Mouse (Mus musculus) kidney, embryonic 16.5 days (tissue): ENCODE data around the gene Rcor2. TPM values are rescaled to one million over a fixed set of nuclear protein-coding genes. Genes with fewer than 3 reads are reported as not detected.

Source experiments
- ATAC-seq: fragments of 200-750 bp; cut with Nextera tagmentation; 2 replicates; pipeline ENCODE4 v1.8.0; 2017; ENCODE audit warnings: moderate TSS enrichment; ENCODE audit not compliant: low FRiP score, low TSS enrichment
- H3K27ac ChIP-seq: fragments of 300-500 bp; sonication (generic); 2 replicates; pipeline ENCODE4 v1.5.1; 2014; ENCODE audit warnings: low read length
- H3K27me3 ChIP-seq: fragments of 300-500 bp; sonication (generic); 2 replicates; pipeline ENCODE4 v1.6.1; 2014; ENCODE audit warnings: low read length, control low read depth, mixed read lengths; ENCODE audit not compliant: insufficient read depth
- H3K36me3 ChIP-seq: fragments of 300-500 bp; sonication (generic); 2 replicates; pipeline ENCODE4 v1.6.1; 2014; ENCODE audit warnings: low read length, control low read depth, mixed read lengths; ENCODE audit not compliant: insufficient read depth
- H3K4me1 ChIP-seq: fragments of 300-500 bp; sonication (generic); 2 replicates; pipeline ENCODE4 v1.6.1; 2014; ENCODE audit warnings: low read length, control low read depth, mixed read lengths; ENCODE audit not compliant: insufficient read depth
- H3K4me2 ChIP-seq: fragments of 300-500 bp; sonication (generic); replicated peaks from 2 replicates; pipeline ENCODE4 v1.6.1; 2014; ENCODE audit warnings: low read depth, low read length
- H3K4me3 ChIP-seq: fragments of 300-500 bp; sonication (generic); 2 replicates; pipeline ENCODE4 v1.5.1; 2014; ENCODE audit warnings: mild to moderate bottlenecking, low read length
- H3K9ac ChIP-seq: fragments of 300-500 bp; sonication (generic); replicated peaks from 2 replicates; pipeline ENCODE4 v1.6.1; 2014; ENCODE audit warnings: low read length
- H3K9me3 ChIP-seq: fragments of 300-500 bp; sonication (generic); 2 replicates; pipeline ENCODE4 v1.6.1; 2016; ENCODE audit warnings: low read length, control low read depth
- WGBS: fragments of 180-500 bp; shearing (Covaris S2); extraction: QIAGEN DNeasy Blood & Tissue Kit; methylation state at CpG from one replicate; pipeline ENCODE4 v1.1.7; 2014; 5-methylcytosine and 5-hydroxymethylcytosine counted together
- polyA plus RNA-seq: library from polyadenylated mRNA; unstranded; fragments of >200 nt; fragmentation: Nextera tagmentation; extraction: Ambion mirVana; gene quantifications from 2 replicates; pipeline ENCODE4 v1.2.1, GENCODE M21; 2015

Rcor2 gene
- 8.7 and 10.8 TPM in 2 replicates for polyA plus RNA-seq

DNA sequence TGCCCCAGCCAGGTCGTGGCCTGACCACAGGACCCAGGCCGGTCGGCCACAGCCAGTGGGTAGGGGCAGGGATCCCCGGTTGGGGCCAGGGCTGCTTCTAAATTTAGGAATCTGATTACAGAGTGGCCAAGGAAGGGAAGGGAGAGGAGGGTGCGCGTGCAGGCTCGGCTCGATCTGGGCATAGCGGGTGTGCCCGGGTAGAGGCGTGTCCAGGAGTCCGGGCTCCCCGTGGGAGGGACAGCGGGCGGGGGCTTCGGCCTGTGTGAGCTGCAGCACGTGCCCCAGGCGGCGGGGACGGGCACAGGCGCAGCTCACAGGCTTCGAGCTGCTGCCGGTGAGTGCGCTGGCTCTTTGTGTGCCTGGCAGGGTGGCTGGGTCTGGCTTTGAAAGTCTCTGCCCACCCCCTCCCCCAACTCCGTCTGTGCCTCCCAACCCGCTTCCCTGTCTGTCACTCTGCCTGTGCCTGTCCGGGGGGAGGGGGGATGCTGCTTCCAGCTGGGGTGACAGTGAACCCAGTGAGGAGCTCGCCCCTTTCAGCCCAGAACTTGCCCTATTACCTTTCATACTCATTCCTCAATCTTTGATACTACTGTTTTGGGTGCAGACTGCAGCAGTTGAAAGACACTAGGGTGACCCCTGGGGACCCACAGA, at the start of gene Rcor2:
Rcor2 (plus strand) TSS at position 235 of the 651 bp plus-strand sequence.
- no peaks in the 10 kb centered on the region for H3K27me3 ChIP-seq

DNA sequence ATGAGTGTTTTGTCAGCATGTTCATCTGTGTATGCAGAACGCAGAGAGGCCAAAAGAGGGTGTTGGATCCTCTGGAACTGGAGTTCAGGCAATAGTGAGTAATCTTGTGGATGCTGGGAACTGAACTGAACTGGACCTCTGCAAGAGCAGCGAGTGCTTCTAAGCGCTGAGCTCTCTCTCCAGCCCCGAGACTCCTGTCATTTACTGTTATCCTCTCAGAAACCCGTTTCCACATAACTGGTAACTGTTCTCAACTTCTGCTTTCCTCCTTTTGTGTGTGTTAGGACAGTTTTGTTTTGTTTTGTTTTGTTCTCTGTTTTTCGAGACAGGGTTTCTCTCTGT, 49.2 kb upstream of the Rcor2 start:
- Histone ChIP-seq H3K36me3 (peaks cover 28% of the 10 kb centered on the region), H3K9me3 (no peaks in the 10 kb centered on the region), H3K4me1 (peaks cover 34% of the 10 kb centered on the region), H3K27ac (no peak overlapping the region), H3K27me3 (no peaks in the 10 kb centered on the region), H3K9ac (peak overlapping the region; percentile 9; the same call in 1 of the 2 replicates), H3K4me2 (peak overlapping the region; percentile 58), H3K4me3 (peak overlapping the region; percentile 95)
- WGBS: 9% methylated on average over 6 of the region's 6 CpGs
- ATAC-seq: peak; percentile 14; the same call in 1 of the 2 replicates

More for the DNA sequence above, at the start of gene Rcor2:
- peak within 1 kb of the TSS; percentile 73 for H3K4me3 ChIP-seq
- no peaks in the 10 kb centered on the region for H3K9me3 ChIP-seq
- H3K27ac ChIP-seq: peak within 1 kb of the TSS; percentile 86
- H3K4me2 ChIP-seq: peak within 1 kb of the TSS; percentile 96
- ATAC-seq: peak; percentile 37
- H3K9ac ChIP-seq: peak within 1 kb of the TSS; percentile 92
- H3K36me3 ChIP-seq: peaks cover 5% of the 10 kb centered on the region
- peaks cover 49% of the 10 kb centered on the region for H3K4me1 ChIP-seq
- 5% methylated on average over 27 of the region's 28 CpGs for WGBS

DNA sequence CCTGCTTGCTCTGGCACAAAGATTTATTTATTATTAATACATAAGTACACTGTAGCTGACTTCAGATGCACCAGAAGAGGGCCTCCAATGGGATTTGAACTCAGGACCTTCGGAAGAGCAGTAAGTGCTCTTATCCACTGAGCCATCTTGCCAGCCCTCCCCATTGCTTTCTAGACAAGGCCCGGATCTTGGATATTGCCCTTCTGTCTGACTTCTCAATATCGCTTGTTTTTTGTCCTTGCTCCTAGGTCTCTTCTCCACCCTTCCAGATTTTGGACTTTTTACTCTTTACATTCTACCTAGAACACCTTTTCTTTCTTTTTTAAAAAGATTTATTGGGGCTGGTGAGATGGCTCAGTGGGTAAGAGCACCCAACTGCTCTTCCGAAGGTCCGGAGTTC, 48.4 kb upstream of the Rcor2 start:
- H3K4me1 ChIP-seq: peaks cover 34% of the 10 kb centered on the region
- H3K27ac ChIP-seq: no peak overlapping the region
- no peak overlapping the region for H3K4me2 ChIP-seq
- H3K36me3 ChIP-seq: peaks cover 21% of the 10 kb centered on the region
- H3K4me3 ChIP-seq: no peak overlapping the region
- 92% methylated on average over 5 of the region's 5 CpGs for WGBS
- no peaks in the 10 kb centered on the region for H3K27me3 ChIP-seq
- H3K9me3 ChIP-seq: no peaks in the 10 kb centered on the region
- H3K9ac ChIP-seq: no peak overlapping the region
- no peak for ATAC-seq

DNA sequence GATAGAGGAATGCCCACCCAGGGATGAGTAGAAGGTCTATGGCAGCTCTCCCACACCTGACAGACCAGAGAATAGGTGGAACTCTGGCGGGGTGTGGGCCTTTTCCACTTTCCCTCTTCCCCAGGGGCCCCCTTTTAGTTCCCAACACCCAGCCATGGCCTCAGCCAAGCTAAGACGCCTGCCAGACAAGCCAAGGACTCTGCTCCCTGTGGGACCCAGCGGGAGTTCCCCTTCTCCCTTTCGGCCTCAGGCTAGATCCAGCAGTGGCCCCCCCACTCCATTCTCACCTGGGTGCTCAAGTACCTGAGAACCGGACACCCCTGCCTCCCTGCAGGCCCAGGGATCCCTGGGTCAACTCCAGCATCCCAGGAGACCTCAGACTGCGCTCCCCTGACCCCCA, 44.9 kb upstream of the Rcor2 start:
- Histone ChIP-seq H3K27ac (no peak overlapping the region), H3K9ac (no peak overlapping the region), H3K4me3 (no peak overlapping the region), H3K27me3 (no peaks in the 10 kb centered on the region), H3K4me1 (peaks cover 8% of the 10 kb centered on the region), H3K9me3 (no peaks in the 10 kb centered on the region), H3K4me2 (no peak overlapping the region), H3K36me3 (peaks cover 8% of the 10 kb centered on the region; the same call in 1 of the 2 replicates)
- 88% methylated on average over 6 of the region's 6 CpGs for WGBS
- ATAC-seq: no peak

DNA sequence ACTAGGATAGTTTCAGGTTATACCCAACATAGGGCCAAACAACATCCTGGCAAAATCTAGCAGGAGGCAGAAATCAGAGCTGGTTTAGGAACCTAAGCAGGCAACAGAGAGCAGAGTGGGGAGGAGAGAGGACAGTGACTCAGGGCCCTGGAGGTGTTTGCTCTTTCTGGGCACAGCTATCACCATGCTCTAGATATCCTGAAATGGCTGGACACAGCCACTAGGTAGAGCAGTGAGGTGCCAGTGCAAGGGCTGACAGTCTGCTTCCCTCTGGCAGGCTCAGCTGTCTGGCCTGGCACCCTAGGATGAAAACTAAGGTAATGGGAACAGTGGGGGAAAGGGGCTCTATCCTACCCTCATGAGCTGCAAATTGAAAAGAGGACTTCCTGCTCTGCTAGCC, 43.6 kb upstream of the Rcor2 start:
- H3K4me2 ChIP-seq: no peak overlapping the region
- H3K9me3 ChIP-seq: no peaks in the 10 kb centered on the region
- ATAC-seq: no peak
- H3K27me3 ChIP-seq: no peaks in the 10 kb centered on the region
- H3K27ac ChIP-seq: no peak overlapping the region
- H3K36me3 ChIP-seq: peaks cover 20% of the 10 kb centered on the region
- H3K4me3 ChIP-seq: no peak overlapping the region
- H3K9ac ChIP-seq: no peak overlapping the region
- no peaks in the 10 kb centered on the region for H3K4me1 ChIP-seq

GRCm38 (mm10) chr19:7224253-7224652, 42.9 kb upstream of the Rcor2 start:
- ATAC-seq: no peak
- Histone ChIP-seq H3K27me3 (no peaks in the 10 kb centered on the region), H3K36me3 (peaks cover 23% of the 10 kb centered on the region), H3K9me3 (no peaks in the 10 kb centered on the region), H3K4me1 (no peaks in the 10 kb centered on the region), H3K4me3 (no peak overlapping the region), H3K4me2 (no peak overlapping the region), H3K9ac (no peak overlapping the region), H3K27ac (no peak overlapping the region)
- 83% methylated on average over 3 of the region's 3 CpGs for WGBS

DNA sequence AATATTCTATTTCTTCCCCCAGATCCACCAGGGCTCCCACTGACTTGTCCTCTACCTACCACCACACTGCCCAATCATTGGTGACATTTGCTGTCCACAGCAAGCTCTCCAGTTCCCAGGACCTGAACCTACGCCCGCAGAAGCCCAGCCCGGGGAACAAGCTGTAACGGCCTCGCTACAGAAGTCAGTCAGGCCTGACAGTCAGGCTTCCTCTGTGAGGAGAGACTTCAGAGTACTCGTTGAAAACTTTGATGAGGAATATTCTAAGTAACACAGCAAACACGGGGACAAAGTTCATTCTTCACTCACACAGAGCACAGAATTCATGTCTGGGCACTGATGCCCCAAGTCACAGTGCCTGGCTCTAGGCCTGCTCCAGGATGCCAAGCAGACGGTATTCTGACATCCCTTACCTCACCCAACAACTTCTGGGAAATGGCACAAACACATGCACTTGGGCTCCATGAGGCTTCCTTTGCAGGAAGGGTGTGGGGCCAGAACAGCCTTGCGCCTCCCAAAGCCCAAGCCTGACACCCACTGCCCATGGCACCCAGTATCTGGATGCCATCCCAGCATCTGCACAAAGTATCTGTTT, 41.9 kb upstream of the Rcor2 start:
- H3K4me1 ChIP-seq: no peaks in the 10 kb centered on the region
- 77% methylated on average over 9 of the region's 9 CpGs for WGBS
- H3K27ac ChIP-seq: no peak overlapping the region
- H3K9me3 ChIP-seq: no peaks in the 10 kb centered on the region
- H3K9ac ChIP-seq: no peak overlapping the region
- H3K27me3 ChIP-seq: no peaks in the 10 kb centered on the region
- no peak overlapping the region for H3K4me3 ChIP-seq
- ATAC-seq: no peak; the same call in 1 of the 2 replicates
- peaks cover 33% of the 10 kb centered on the region for H3K36me3 ChIP-seq
- no peak overlapping the region for H3K4me2 ChIP-seq

DNA sequence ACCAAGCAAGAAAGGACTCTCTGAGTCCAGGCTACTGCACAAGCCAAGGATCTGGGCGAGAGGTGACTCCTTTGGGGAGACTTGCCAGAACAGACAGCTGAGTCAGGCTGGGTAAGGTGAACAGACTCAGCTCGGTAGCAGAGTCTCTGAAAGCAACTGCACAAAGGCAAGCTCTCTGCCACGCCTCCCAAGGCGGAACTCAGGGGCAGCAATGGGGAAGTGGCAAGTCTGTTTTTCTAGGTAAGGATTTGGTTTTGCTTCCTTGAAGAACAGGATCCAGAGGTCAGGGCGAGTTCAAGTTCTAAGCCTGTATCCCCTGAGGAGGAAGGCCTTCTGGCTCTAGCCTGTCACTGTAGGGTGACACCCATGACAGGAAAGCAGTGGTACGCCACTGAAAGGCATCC, 40.6 kb upstream of the Rcor2 start:
- Histone ChIP-seq H3K36me3 (peaks cover 37% of the 10 kb centered on the region), H3K27ac (no peak overlapping the region), H3K9ac (no peak overlapping the region), H3K4me3 (no peak overlapping the region), H3K4me2 (no peak overlapping the region), H3K9me3 (no peaks in the 10 kb centered on the region), H3K4me1 (no peaks in the 10 kb centered on the region), H3K27me3 (no peaks in the 10 kb centered on the region)
- no peak for ATAC-seq
- WGBS: 82% methylated on average over 6 of the region's 6 CpGs

DNA sequence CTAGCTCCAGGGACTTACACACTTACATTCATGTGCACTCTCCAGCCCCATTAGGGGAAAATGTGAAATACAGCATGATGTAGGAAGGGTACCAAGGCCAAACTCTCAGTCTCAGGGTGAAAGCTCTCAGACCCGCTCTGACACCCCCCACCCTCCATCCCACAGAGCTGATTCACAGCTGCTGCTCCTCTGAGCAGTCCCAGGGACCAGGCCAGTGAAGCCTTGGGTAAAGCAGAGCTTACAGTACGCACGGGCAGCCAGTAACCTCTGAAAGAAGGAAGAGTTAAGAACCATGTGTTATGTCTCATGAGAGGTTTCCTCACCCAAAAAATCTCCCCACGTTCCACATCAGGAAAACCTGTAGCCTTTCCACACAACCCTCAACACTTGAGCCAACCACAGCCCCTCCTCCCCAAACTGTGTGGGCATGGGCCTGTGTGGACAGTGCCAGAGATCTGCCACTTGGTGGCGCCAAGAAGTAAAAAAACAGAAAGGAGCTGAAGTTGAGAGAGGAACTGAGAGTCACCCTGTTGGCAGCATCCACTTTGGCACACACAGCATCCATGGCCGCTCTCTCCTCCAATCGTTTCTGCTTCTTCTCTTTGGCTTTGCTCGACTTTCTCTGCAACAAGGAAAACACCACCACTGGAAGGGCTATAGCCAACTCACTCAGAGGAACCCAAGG, 32.4 kb upstream of the Rcor2 start:
- peaks cover 24% of the 10 kb centered on the region for H3K36me3 ChIP-seq
- WGBS: 61% methylated on average over 8 of the region's 8 CpGs
- peak; percentile 85 for ATAC-seq

DNA sequence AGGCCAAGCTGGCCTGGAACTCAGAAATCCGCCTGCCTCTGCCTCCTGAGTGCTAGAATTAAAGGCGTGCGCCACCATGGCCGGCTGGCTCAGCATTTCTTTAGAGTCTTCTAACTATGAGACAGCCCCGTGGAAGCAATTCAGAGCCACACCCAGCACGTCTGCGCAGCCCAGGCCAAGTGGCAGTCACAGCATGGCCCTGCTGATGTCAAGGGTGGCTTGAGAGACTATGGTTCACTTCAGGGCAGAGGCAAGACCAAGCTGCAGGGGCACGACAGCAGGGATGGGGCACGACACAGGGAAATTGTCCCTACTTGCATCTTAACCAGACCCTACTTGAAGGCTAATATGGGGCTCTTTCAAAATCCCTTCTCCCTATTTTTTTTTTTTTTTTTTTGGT, 31.7 kb upstream of the Rcor2 start:
- 90% methylated on average over 9 of the region's 9 CpGs for WGBS
- H3K9ac ChIP-seq: no peak overlapping the region
- no peaks in the 10 kb centered on the region for H3K27me3 ChIP-seq
- H3K36me3 ChIP-seq: peaks cover 19% of the 10 kb centered on the region; the same call in 1 of the 2 replicates
- H3K9me3 ChIP-seq: no peaks in the 10 kb centered on the region
- ATAC-seq: no peak
- no peak overlapping the region for H3K4me2 ChIP-seq
- no peak overlapping the region for H3K27ac ChIP-seq
- no peak overlapping the region for H3K4me3 ChIP-seq
- peaks cover 19% of the 10 kb centered on the region for H3K4me1 ChIP-seq

More for the DNA sequence above, 32.4 kb upstream of the Rcor2 start:
- H3K27me3 ChIP-seq: no peaks in the 10 kb centered on the region
- H3K9ac ChIP-seq: no peak overlapping the region
- H3K27ac ChIP-seq: no peak overlapping the region
- peaks cover 12% of the 10 kb centered on the region for H3K4me1 ChIP-seq
- no peak overlapping the region for H3K4me3 ChIP-seq
- H3K4me2 ChIP-seq: no peak overlapping the region
- H3K9me3 ChIP-seq: no peaks in the 10 kb centered on the region
